8 mouse cellular contexts compared by ENCODE assay signal in genomic region chr13:55444286-55444936, GRCm38 (mm10). TPM values are rescaled to one million over a fixed set of nuclear protein-coding genes. Genes with fewer than 3 reads are reported as not detected.
DNase-seq lines count a peak whose midpoint lies in the region; ATAC-seq lines count a peak whose summit lies in the region.

No protein-coding gene starts in this region.

- H3K4me2 ChIP-seq in forebrain, embryonic 16.5 days (ENCODE audit: low read length): peak overlapping the region; percentile 65
- H3K4me2 ChIP-seq in liver, embryonic 12.5 days: peak overlapping the region; percentile 96
- peak overlapping the region; percentile 84 for H3K4me2 ChIP-seq in neural tube, embryonic 13.5 days

- H3K9ac ChIP-seq in forebrain, embryonic 16.5 days (replicated peaks; ENCODE audit: low read depth, low read length): peak overlapping the region; percentile 67
- peak overlapping the region; percentile 97 for H3K9ac ChIP-seq in liver, embryonic 12.5 days
- peak overlapping the region; percentile 76 for H3K9ac ChIP-seq in neural tube, embryonic 13.5 days

- no peaks in the 10 kb centered on the region for H3K9me3 ChIP-seq in heart, embryonic 10.5 days
- H3K9me3 ChIP-seq in forebrain, embryonic 16.5 days (ENCODE audit: control insufficient read depth, low read length): no peaks in the 10 kb centered on the region
- H3K9me3 ChIP-seq in liver, embryonic 12.5 days (replicated peaks): no peaks in the 10 kb centered on the region
- no peaks in the 10 kb centered on the region for H3K9me3 ChIP-seq in neural tube, embryonic 13.5 days

- H3K27ac ChIP-seq in heart, embryonic 10.5 days: peak overlapping the region; percentile 97
- peak overlapping the region; percentile 96 for H3K27ac ChIP-seq in forebrain, embryonic 16.5 days (ENCODE audit: low read length)
- H3K27ac ChIP-seq in liver, embryonic 12.5 days: peak overlapping the region; percentile 98
- peak overlapping the region; percentile 94 for H3K27ac ChIP-seq in neural tube, embryonic 13.5 days (replicated peaks)

- ATAC-seq in forebrain, embryonic 16.5 days: peak; percentile 72
- peak; percentile 50 for ATAC-seq in liver, embryonic 12.5 days
- peak; percentile 80 for ATAC-seq in neural tube, embryonic 13.5 days (ENCODE audit: low read depth)

- H3K27me3 ChIP-seq in heart, embryonic 10.5 days (ENCODE audit: insufficient read depth, poor library complexity, severe bottlenecking): no peaks in the 10 kb centered on the region
- no peaks in the 10 kb centered on the region for H3K27me3 ChIP-seq in forebrain, embryonic 16.5 days (replicated peaks; ENCODE audit: control insufficient read depth, insufficient read depth, low read length)
- no peaks in the 10 kb centered on the region for H3K27me3 ChIP-seq in liver, embryonic 12.5 days (replicated peaks)
- H3K27me3 ChIP-seq in neural tube, embryonic 13.5 days: no peaks in the 10 kb centered on the region

- peaks cover 5% of the 10 kb centered on the region for H3K36me3 ChIP-seq in heart, embryonic 10.5 days
- no peaks in the 10 kb centered on the region for H3K36me3 ChIP-seq in forebrain, embryonic 16.5 days (ENCODE audit: control insufficient read depth, insufficient read depth)
- H3K36me3 ChIP-seq in liver, embryonic 12.5 days: peaks cover 19% of the 10 kb centered on the region
- H3K36me3 ChIP-seq in neural tube, embryonic 13.5 days: 0 out of 2 replicates have a peak, but pooled peaks cover 1% of the 10 kb centered on the region

- no peak for DNase-seq in heart, embryonic 10.5 days (ENCODE audit: low spot score)
- DNase-seq in heart, postnatal 4 days: no peak
- DNase-seq in 416B (ENCODE audit: low read depth): peak; percentile 93
- DNase-seq in T-cell, adult 2 months (ENCODE audit: low spot score): peak; percentile 88
- DNase-seq in layer of hippocampus, postnatal 10 days (ENCODE audit: low spot score in 2 of 2): no peak

- peak overlapping the region; percentile 85 for H3K4me3 ChIP-seq in heart, embryonic 10.5 days
- H3K4me3 ChIP-seq in forebrain, embryonic 16.5 days (replicated peaks; ENCODE audit: low read length): peak overlapping the region; percentile 81
- peak overlapping the region; percentile 97 for H3K4me3 ChIP-seq in liver, embryonic 12.5 days
- H3K4me3 ChIP-seq in neural tube, embryonic 13.5 days: peak overlapping the region; percentile 90

- peaks cover 29% of the 10 kb centered on the region for H3K4me1 ChIP-seq in heart, embryonic 10.5 days
- H3K4me1 ChIP-seq in forebrain, embryonic 16.5 days (replicated peaks; ENCODE audit: control insufficient read depth, insufficient read depth, low read length): peaks cover 29% of the 10 kb centered on the region
- H3K4me1 ChIP-seq in liver, embryonic 12.5 days: peaks cover 49% of the 10 kb centered on the region
- H3K4me1 ChIP-seq in neural tube, embryonic 13.5 days (replicated peaks): peaks cover 37% of the 10 kb centered on the region

- under 1% methylated on average over 33 of the region's 33 CpGs for WGBS in heart, embryonic 10.5 days
- under 1% methylated on average over 31 of the region's 33 CpGs for WGBS in forebrain, embryonic 16.5 days
- WGBS in liver, embryonic 12.5 days (ENCODE audit: insufficient replicate concordance): 1% methylated on average over 33 of the region's 33 CpGs
- WGBS in neural tube, embryonic 13.5 days: 1% methylated on average over 33 of the region's 33 CpGs

RNA-seq across cellular contexts. Expression of gene Grk6, which starts 0.5 kb away (rescaled TPM):
- polyA plus RNA-seq in heart, embryonic 10.5 days (2016; fragmentation: Nextera tagmentation; extraction: Ambion mirVana): 29.5 and 44.2 TPM in 2 replicates
- total RNA-seq in heart, postnatal 4 days (2021): 10 to 100 TPM; 29.9 to 31.1 TPM
- 39.4 and 40.1 TPM in 2 replicates for polyA plus RNA-seq in forebrain, embryonic 16.5 days (2015; fragmentation: Nextera tagmentation; extraction: Ambion mirVana)
- polyA plus RNA-seq in liver, embryonic 12.5 days (2016; fragmentation: Nextera tagmentation; extraction: Ambion mirVana): 44.1 and 44.6 TPM in 2 replicates
- polyA plus RNA-seq in neural tube, embryonic 13.5 days (2015; fragmentation: Nextera tagmentation; extraction: Ambion mirVana): 35.7 and 38.5 TPM in 2 replicates
- total RNA-seq in layer of hippocampus, postnatal 10 days (2021): 10 to 100 TPM; 76.4 to 79.2 TPM

RNA-seq across cellular contexts. Expression of gene F12, which starts 17.8 kb away (rescaled TPM):
- 0.21 and 8.5 TPM in 2 replicates for polyA plus RNA-seq in heart, embryonic 10.5 days (2016; fragmentation: Nextera tagmentation; extraction: Ambion mirVana)
- not detected for total RNA-seq in heart, postnatal 4 days (2021)
- polyA plus RNA-seq in forebrain, embryonic 16.5 days (2015; fragmentation: Nextera tagmentation; extraction: Ambion mirVana): not detected in 2 replicates
- 55.9 and 57.0 TPM in 2 replicates for polyA plus RNA-seq in liver, embryonic 12.5 days (2016; fragmentation: Nextera tagmentation; extraction: Ambion mirVana)
- 0.25 TPM in 1 of 2 replicates, not detected in the other for polyA plus RNA-seq in neural tube, embryonic 13.5 days (2015; fragmentation: Nextera tagmentation; extraction: Ambion mirVana)
- total RNA-seq in layer of hippocampus, postnatal 10 days (2021): 1 to 10 TPM in 1 of 2 experiments, under 1 TPM in 1; 0.37 to 1.2 TPM

RNA-seq across cellular contexts. Expression of gene Prr7, which starts 19.7 kb away (rescaled TPM):
- polyA plus RNA-seq in heart, embryonic 10.5 days (2016; fragmentation: Nextera tagmentation; extraction: Ambion mirVana): 0.17 and 0.21 TPM in 2 replicates
- total RNA-seq in heart, postnatal 4 days (2021): 1 to 10 TPM; 2.1 to 2.3 TPM
- polyA plus RNA-seq in forebrain, embryonic 16.5 days (2015; fragmentation: Nextera tagmentation; extraction: Ambion mirVana): 4.1 and 4.3 TPM in 2 replicates
- not detected in 2 replicates for polyA plus RNA-seq in liver, embryonic 12.5 days (2016; fragmentation: Nextera tagmentation; extraction: Ambion mirVana)
- polyA plus RNA-seq in neural tube, embryonic 13.5 days (2015; fragmentation: Nextera tagmentation; extraction: Ambion mirVana): 2.5 and 3.1 TPM in 2 replicates
- total RNA-seq in layer of hippocampus, postnatal 10 days (2021): 100 to 1,000 TPM in 1 of 2 experiments, 10 to 100 TPM in 1; 98.1 to 112 TPM

RNA-seq across cellular contexts. Expression of gene Pfn3, which starts 29.4 kb away (rescaled TPM):
- not detected in 2 replicates for polyA plus RNA-seq in heart, embryonic 10.5 days (2016; fragmentation: Nextera tagmentation; extraction: Ambion mirVana)
- total RNA-seq in heart, postnatal 4 days (2021): not detected
- polyA plus RNA-seq in forebrain, embryonic 16.5 days (2015; fragmentation: Nextera tagmentation; extraction: Ambion mirVana): 0.43 and 0.84 TPM in 2 replicates
- not detected in 2 replicates for polyA plus RNA-seq in liver, embryonic 12.5 days (2016; fragmentation: Nextera tagmentation; extraction: Ambion mirVana)
- 0.83 TPM in 1 of 2 replicates, not detected in the other for polyA plus RNA-seq in neural tube, embryonic 13.5 days (2015; fragmentation: Nextera tagmentation; extraction: Ambion mirVana)
- under 1 TPM in 1 of 2 experiments, not detected in 1; 0.75 TPM for total RNA-seq in layer of hippocampus, postnatal 10 days (2021)

RNA-seq across cellular contexts. Expression of gene Dbn1, which starts 43.5 kb away (rescaled TPM):
- polyA plus RNA-seq in heart, embryonic 10.5 days (2016; fragmentation: Nextera tagmentation; extraction: Ambion mirVana): 101 and 166 TPM in 2 replicates
- 10 to 100 TPM; 64.5 to 66.8 TPM for total RNA-seq in heart, postnatal 4 days (2021)
- 792 and 816 TPM in 2 replicates for polyA plus RNA-seq in forebrain, embryonic 16.5 days (2015; fragmentation: Nextera tagmentation; extraction: Ambion mirVana)
- polyA plus RNA-seq in liver, embryonic 12.5 days (2016; fragmentation: Nextera tagmentation; extraction: Ambion mirVana): 24.2 and 27.0 TPM in 2 replicates
- 574 and 615 TPM in 2 replicates for polyA plus RNA-seq in neural tube, embryonic 13.5 days (2015; fragmentation: Nextera tagmentation; extraction: Ambion mirVana)
- 100 to 1,000 TPM; 392 to 399 TPM for total RNA-seq in layer of hippocampus, postnatal 10 days (2021)

Comparison
In these comparisons a context has a peak if more than half of its experiments do, and no peak if none do; other contexts are left out.
1. DNase-seq: peak in 416B (single experiment) and T-cell, adult 2 months (single experiment); none in heart, embryonic 10.5 days (single experiment), heart, postnatal 4 days (single experiment) and layer of hippocampus, postnatal 10 days (0 of 2).
2. Peak in every context shown above with its lines, with median percentiles within 50 percentile points of each other: H3K27ac ChIP-seq, H3K4me3 ChIP-seq, ATAC-seq, H3K4me2 ChIP-seq and H3K9ac ChIP-seq.